21 mouse cellular contexts compared by ENCODE assay signal in genomic region chrX:52930191-52930590, GRCm38 (mm10). TPM values are rescaled to one million over a fixed set of nuclear protein-coding genes. Genes with fewer than 3 reads are reported as not detected.
DNase-seq lines count a peak whose midpoint lies in the region; ATAC-seq lines count a peak whose summit lies in the region.
"Had no signal": no experiment of that assay in that cellular context is flagged by ENCODE, and none has a peak within 500 bp of the region (broad histone marks: within the 10 kb centered on the region; RNA-seq: fewer than 3 reads in every experiment).

No protein-coding gene starts in this region.

- DNase-seq in CD4-positive, CD25-positive, alpha-beta regulatory T cell, adult 2 months (ENCODE audit: low read depth, low spot score) = peak; percentile 32
- DNase-seq in T-cell, adult 2 months (ENCODE audit: low spot score) = peak; percentile 65
- DNase-seq in natural killer cell, adult 2 months (ENCODE audit: low spot score in 2 of 2) = no peak
- DNase-seq in lung, adult 18-20 months = no peak
- no peak for DNase-seq in cerebellum, adult 11 months
- no peak for DNase-seq in c-Kit-positive CD71-positive TER-119-positive erythroid progenitor cells, embryonic 14.5 days (ENCODE audit: low spot score)
- DNase-seq: adrenal gland, postnatal 14 days; B cell, adult 2 months; cerebellum, adult 2 months; cerebellum, adult 9-11 months; cerebellum, postnatal 25 days; gastrocnemius, postnatal 10 days; gastrocnemius, postnatal 36 days; heart, adult 2 months; heart, postnatal 14 days; heart, postnatal 4 days; kidney, adult 11 months had no signal

- peak; percentile 76 for ATAC-seq in inflammation-experienced regulatory T-cells, adult 6 months
- ATAC-seq: forebrain, embryonic 15.5 days; hindbrain, postnatal 0 days; intestine, embryonic 15.5 days had no signal

RNA-seq across cellular contexts. Expression of gene Phf6, which starts 18.1 kb away (rescaled TPM):
- polyA plus RNA-seq in inflammation-experienced regulatory T-cells, adult 6 months (2017; shearing (Covaris generic)) = 10 to 100 TPM; 34.0 to 47.1 (median 38.5) TPM

RNA-seq across cellular contexts. Expression of gene Hprt, which starts 57.7 kb away (rescaled TPM):
- polyA plus RNA-seq in inflammation-experienced regulatory T-cells, adult 6 months (2017; shearing (Covaris generic)) = 100 to 1,000 TPM; 252 to 379 (median 281) TPM

Comparison
In these comparisons a context has a peak if more than half of its experiments do, and no peak if none do; other contexts are left out.
1. DNase-seq: peak in CD4-positive, CD25-positive, alpha-beta regulatory T cell, adult 2 months (single experiment) and T-cell, adult 2 months (single experiment); none in natural killer cell, adult 2 months (0 of 2), lung, adult 18-20 months (0 of 2), cerebellum, adult 11 months (single experiment) and c-Kit-positive CD71-positive TER-119-positive erythroid progenitor cells, embryonic 14.5 days (single experiment).